Mouse (Mus musculus) layer of hippocampus, adult 11-12 months (tissue): ENCODE measurements at regions not wholly inside any gene's neighbourhood (a gene's known extent, or its start where the extent isn't known, plus 50 kb on each side); places are given as distances from the start of the nearest gene placed in this dataset.
"Not testable (repeated sequence)": the region's sequence is repeated elsewhere in the genome, so short reads cannot be mapped to it uniquely, and the experiment has no call there.

ENCODE experiments used
- DNase-seq: peaks from one replicate; pipeline ENCODE4 v3.0.0; 2022; ENCODE audit warnings: low spot score

- DNase-seq: no peak
These were observed 58.1 kb upstream of the Clstn2 start for GRCm38 (mm10) chr9:98091105-98091504.

DNA sequence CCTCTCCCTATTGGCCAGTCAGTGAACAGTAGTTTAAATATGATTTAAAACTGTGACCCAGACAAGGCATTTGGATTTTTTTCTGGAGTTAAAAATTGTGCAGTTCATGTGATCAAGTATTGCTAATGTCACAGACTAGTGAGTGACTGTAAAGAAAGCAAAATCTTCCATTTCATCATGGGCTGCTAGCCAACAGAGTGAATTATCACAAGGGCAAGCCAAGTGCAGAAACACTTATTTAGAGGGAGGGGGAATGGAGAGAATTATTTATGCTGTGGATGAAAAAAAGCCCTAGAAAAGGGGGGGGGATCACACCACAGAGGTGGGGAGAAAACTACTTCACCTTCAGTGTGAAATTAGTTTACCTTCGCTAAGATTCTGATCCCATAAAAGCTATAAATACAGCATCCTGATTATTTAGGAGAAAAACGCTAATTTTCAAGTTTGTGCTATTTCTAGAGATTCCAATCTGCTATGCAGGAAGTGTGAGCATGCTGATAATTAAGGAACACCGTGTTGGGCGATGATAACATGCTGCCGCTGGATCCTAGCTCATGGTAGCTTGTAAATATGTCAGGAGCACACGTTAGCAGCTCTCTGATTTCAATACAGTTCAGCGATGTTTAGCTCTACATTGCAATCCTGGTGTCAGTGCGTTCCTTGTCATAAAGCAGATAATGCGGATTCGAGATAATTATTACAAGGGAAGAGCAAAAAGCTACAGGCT is 62.2 kb upstream of the Clstn2 start:
- no peak for DNase-seq

DNA sequence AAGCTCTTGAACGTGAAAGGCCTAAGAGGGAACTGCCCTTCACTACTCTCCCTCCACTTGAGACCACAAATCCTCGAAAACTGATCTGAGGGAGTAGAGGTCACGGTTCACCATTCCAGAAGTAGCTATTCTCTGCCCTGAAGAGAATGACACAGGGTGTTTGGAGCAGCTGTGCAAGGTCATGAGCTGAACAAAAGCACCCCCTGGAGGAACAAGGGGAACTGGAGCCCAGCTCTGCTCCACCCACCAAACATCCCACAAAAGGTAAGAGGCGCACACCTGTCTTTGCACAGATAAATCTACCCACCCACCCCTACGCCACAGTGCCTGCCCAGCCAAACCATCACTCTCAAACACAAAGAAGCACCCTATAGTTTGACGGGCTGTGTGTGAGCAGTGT is 90.4 kb upstream of the Clstn2 start:
- no peak for DNase-seq

DNA sequence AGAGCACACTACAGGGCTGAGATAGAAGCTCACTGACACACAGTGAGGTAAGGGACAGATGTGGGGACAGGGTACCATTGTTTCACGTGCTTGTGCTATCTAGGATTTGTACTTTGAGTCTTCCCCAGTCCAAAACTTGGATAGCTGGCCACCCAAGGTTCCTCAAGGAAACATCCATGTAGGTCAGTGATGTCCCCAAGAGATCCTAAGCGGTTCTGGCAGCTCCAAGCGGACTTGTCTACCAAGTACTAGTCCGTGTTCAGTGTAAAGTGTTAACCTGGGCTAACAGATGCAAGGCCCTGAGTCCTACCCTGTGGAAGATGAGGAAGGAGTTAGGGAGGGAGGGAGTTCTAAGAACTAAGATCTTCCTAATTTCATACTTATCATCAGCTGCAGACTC is 96.6 kb upstream of the Clstn2 start:
- DNase-seq: no peak

DNA sequence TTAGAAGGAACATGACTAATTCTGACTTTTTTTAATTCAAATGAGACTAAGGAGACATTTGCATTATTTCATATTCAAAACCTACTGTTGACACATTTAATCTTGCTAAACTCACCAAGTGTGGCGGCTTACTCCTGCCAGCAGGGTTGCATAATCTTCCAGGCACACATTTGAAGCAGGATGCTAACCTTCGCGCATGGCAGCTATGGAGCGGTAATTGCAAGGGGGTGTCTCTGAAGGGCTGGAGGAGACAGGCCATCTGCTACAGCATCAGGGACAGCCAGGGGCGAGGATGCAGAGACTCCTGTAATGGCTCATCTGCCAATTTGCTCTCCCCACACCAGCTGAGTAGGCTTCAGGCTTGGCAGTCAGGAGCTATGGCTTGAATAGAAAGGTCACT is 97.9 kb upstream of the Clstn2 start:
- peak; percentile 78 for DNase-seq

DNA sequence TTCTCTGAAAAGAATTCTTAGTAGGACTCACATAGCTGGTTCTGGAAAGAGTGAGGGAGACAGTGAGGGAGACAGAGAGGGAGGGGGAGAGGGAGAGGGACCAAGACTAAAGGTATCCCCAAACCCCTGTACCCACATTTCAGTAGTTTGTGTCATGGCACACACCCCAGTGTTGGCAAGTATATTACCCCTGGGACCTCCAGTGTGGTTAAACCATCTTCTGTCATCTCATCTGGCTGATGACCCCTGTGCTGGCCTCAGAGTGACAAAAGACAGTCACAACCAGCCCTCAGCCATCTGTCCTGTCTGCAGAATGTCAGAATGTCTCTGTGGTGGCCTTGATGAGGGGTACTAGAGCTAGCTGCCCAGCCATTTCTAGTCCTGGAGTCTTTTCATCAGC is 107.6 kb upstream of the Clstn2 start:
- no peak for DNase-seq

DNA sequence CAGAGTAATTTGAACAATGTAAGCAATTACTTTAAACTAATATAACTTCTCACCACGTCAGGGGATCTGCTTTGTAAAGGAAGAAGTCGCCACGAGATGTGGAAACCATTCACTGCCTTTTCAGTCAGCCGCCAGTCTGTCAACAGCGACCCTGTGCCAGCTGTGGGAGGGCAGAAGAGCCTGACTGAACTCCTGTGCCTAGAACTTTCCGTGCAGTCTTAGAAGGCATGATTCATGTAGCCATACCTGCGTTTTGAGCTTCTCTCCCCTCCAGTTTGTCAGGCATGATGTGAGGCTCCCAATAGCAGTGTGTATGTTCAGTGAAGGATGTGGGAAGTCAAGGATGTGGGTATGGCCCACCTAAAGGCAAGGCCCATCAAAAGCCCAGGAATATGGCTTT is 109.1 kb upstream of the Clstn2 start:
- no peak for DNase-seq

DNA sequence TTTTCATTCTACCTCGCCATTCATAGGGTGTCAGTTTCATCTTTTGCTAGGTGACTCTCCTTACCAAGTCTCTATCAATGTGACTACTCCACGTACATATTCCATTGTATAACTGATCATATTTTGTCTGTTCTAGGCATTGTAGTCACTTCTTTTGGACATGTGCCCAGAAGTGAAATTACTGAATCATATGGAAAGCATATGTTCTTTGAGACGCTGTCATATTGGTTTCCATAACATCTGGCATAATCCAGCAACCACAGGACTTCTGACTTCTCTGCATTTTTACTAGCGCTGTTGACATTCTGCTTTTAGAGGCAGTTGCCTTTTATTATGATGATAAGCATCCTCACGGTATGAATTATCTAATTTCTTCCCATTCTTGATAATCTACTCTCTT is 113.9 kb upstream of the Clstn2 start:
- no peak for DNase-seq

GRCm38 (mm10) chr9:98158421-98158820 is 125.4 kb upstream of the Clstn2 start:
- peak; percentile 27 for DNase-seq

DNA sequence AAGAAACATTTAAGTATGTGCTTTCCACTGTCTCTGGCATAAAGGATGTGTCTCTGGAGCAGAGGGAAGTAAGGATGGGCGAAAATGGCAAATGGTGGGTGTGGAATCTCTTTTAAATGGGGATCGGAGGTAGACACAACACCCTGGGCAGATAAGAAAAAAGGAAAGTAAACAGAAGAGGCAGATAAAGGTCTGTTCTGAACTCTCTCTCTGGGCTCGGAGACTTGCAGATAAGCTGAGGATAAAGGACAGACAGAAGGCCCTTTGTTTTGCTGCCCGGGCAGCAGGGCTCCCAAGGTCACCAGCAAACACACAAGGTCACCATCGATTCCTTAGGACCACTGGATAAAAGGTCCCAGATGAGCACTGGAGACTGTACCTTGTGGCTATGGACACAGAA is 122.7 kb upstream of the Nmnat3 start:
- no peak for DNase-seq

DNA sequence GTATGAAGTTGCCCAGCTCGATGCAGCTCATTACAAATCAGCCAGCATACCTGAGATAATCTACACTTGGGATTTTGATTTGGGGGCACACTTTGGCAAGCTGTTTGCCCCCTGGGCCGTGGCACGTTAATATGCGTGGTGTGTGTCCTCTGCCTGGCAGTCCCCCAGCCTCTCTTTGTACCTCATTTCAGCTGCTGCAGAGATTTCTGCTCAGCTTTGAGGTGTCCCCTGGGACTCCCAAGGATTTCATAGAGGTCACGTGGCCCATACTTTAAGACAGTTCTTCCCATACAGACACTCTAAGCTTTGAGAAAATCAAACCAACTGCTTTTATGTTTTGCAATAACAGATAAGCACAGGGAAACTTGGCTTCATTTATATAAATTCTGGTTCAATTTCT is 113.2 kb upstream of the Nmnat3 start:
- no peak for DNase-seq

DNA sequence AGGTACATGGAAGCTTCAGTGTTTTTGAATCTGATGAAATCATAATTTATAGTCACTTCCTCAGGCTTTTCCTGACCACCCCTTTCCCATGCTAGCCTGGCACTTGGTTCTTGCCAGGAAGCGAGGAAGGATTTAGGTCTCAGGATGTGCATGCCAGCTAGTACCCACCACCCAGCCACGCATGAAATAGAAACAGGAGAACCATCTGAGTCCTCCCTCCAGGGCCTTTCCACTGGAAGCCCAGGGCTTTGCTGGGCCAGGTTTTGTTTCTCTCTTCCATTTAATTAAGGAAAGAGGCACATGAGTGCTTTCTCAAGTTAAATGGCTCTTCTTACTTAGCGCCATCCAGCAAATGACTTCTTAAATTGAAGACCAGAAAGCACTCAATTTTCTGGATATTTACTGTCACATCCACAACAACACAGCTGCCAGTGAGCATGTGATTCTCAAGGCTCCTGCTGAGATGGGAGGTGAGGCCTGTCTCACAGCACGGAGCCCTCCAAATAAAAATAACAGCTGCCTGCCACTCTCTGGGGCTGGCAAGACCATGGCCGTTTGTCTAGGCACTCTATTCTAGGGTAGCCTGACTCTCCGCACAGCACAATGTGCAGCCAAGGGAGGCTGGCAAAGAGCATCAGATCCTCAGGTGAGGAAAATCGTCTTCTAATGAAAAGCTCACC is 110.4 kb upstream of the Nmnat3 start:
- DNase-seq: no peak

DNA sequence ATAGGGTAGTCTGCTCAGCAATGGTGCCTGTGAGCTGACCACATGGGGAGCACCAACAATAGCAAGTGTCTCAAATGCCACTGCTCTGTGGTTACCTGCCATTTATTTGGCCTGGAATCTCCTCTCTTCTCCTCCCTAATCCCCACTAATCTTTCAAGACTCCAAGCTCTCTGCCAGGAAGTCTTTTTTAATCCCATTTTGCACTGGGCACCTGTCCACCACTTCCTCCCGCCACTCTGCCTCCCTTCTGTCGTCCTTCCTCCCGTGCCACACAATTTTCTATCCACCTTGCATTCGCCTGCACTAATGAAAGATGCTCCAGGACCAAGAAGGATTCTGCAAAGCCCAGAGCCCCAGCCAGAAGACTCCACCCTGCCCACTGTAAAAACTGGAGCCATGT is 106.5 kb upstream of the Nmnat3 start:
- DNase-seq: no peak

GRCm38 (mm10) chr9:98186757-98187300 is 100.4 kb upstream of the Nmnat3 start:
- no peak for DNase-seq

DNA sequence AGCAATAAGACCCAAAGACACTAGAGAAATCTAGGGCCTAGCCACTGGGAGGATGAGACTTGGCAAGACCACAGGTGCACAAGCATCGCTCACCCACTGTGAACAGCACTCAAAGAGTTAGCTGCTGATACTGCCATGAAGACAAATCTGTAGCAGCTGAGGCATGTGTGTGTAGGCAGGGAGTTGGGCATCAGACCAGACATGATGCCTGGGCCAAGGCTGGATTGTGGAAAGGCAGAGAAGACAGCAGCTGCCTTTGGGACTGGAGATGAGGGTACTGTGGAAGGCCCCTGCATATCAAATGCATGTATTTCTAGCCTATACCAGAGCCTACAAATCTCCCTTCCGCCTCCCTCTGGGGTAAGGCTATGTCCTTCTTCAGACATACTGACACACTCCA is 92.9 kb upstream of the Nmnat3 start:
- DNase-seq: peak; percentile 82

GRCm38 (mm10) chr9:98218824-98219223 is 68.4 kb upstream of the Nmnat3 start:
- DNase-seq: no peak

DNA sequence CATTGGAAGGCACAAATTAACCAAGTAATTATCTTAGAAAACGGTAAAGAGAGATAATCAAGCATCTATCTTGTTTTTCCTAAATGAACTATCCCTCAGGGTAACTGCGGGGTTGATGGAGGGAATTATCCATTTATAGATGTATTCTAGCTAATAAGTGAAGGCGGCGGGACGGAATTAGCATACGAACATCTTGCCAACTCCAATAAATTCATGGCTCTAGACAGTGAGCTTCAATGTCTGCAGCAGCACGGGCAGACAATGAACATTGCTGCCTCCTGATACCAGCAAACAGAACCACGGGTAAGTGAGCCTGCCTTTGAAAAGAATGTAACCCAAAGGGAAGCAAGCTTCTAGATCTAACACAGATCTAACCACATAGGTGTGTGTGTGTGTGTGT is 66.9 kb upstream of the Nmnat3 start:
- no peak for DNase-seq

- DNase-seq: no peak
These were observed 65.5 kb upstream of the Nmnat3 start for GRCm38 (mm10) chr9:98221766-98222165.

DNA sequence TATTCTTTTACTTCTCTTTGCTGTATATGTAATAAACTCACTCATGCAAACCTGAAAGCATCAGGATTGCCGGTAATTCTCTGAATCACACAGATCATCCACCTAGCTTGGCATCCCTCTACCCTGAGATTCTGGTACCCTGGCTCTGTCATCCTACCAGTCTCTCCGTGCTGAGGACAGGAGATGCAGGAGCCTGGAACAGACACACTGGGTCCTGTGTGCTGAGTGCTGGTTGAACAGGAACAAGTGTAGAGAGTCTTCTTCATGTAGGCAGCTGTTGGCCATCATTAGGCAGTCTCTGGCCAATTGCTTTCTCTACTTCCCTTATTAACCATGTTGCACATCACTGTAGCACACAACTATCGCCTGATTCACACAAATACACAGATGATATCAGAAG is 59.0 kb upstream of the Nmnat3 start:
- DNase-seq: no peak

DNA sequence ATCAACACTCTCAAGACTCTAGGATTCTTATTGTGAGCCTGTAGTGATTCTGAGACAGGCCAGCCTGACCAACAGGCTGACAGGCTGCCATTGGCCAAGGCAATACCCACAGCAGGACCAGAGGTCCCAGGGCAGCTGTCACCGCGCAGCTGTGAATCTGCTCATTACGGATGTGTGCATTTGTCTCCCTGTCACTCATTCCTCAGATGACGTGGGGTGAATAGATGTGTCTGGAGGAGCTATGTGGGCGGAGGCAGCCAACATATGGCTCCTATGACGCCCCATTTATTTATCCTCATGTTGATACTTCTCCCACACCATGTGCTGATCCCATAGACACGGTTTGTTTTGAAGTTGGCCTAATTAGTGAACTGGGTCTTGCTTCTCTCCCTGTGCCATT is 58.3 kb upstream of the Nmnat3 start:
- no peak for DNase-seq

DNA sequence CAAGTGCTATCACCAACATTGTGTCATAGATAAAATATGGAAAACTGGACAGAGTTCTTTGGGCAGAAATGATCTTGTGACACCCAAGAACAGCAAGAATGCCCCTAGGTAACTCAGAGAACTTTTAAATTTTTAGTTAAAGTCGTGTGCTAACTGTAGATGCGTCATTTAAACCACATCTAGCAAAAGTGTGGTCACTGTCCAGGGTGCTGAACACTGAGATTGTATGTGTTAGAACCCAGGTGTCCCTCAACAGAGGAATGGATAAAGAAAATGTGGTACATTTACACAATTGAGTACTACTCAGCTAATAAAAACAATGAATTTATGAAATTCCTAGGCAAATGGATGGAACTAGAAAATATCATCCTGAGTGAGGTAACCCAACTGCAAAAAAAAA is 52.5 kb upstream of the Nmnat3 start:
- DNase-seq: not testable (repeated sequence)
